Mouse (Mus musculus) lung, postnatal 25 days (tissue): ENCODE measurements at regions not wholly inside any gene's neighbourhood (a gene's known extent, or its start where the extent isn't known, plus 50 kb on each side); places are given as distances from the start of the nearest gene placed in this dataset.

ENCODE experiments used
- DNase-seq: peaks from one replicate; pipeline ENCODE4 v3.0.0; 2022; ENCODE audit warnings: low spot score

- DNase-seq: no peak
Observed at GRCm38 (mm10) chr15:96880066-96880465, 175.7 kb downstream of the Slc38a4 start.

- no peak for DNase-seq
Observed at GRCm38 (mm10) chr15:96878796-96879195, 177.0 kb downstream of the Slc38a4 start.

GRCm38 (mm10) chr15:96877931-96878330, 177.8 kb downstream of the Slc38a4 start:
- no peak for DNase-seq

GRCm38 (mm10) chr15:96877271-96877670, 177.7 kb upstream of the Slc38a2 start:
- DNase-seq: no peak

- no peak for DNase-seq
Observed at GRCm38 (mm10) chr15:96874145-96874544, 174.6 kb upstream of the Slc38a2 start.

GRCm38 (mm10) chr15:96873562-96873961, 174.0 kb upstream of the Slc38a2 start:
- no peak for DNase-seq

GRCm38 (mm10) chr15:96873126-96873525, 173.6 kb upstream of the Slc38a2 start:
- DNase-seq: no peak

GRCm38 (mm10) chr15:96867701-96868100, 168.2 kb upstream of the Slc38a2 start:
- no peak for DNase-seq

GRCm38 (mm10) chr15:96865932-96866331, 166.4 kb upstream of the Slc38a2 start:
- DNase-seq: no peak

- no peak for DNase-seq
Observed at GRCm38 (mm10) chr15:96857709-96858108, 158.2 kb upstream of the Slc38a2 start.

- DNase-seq: no peak
Observed at GRCm38 (mm10) chr15:96851970-96852768, 152.6 kb upstream of the Slc38a2 start.

GRCm38 (mm10) chr15:96848150-96848549, 148.6 kb upstream of the Slc38a2 start:
- DNase-seq: no peak

GRCm38 (mm10) chr15:96845221-96845620, 145.7 kb upstream of the Slc38a2 start:
- DNase-seq: no peak

- no peak for DNase-seq
Observed at GRCm38 (mm10) chr15:96844290-96844689, 144.8 kb upstream of the Slc38a2 start.

GRCm38 (mm10) chr15:96843589-96843988, 144.1 kb upstream of the Slc38a2 start:
- no peak for DNase-seq

GRCm38 (mm10) chr15:96842881-96843280, 143.4 kb upstream of the Slc38a2 start:
- no peak for DNase-seq

GRCm38 (mm10) chr15:96836670-96837069, 137.1 kb upstream of the Slc38a2 start:
- DNase-seq: no peak

- no peak for DNase-seq
Observed at GRCm38 (mm10) chr15:96834862-96835261, 135.3 kb upstream of the Slc38a2 start.

GRCm38 (mm10) chr15:96834162-96834843, 134.8 kb upstream of the Slc38a2 start:
- DNase-seq: no peak

- DNase-seq: no peak
Observed at GRCm38 (mm10) chr15:96832389-96832788, 132.9 kb upstream of the Slc38a2 start.

- DNase-seq: no peak
Observed at GRCm38 (mm10) chr15:96831256-96831655, 131.7 kb upstream of the Slc38a2 start.

GRCm38 (mm10) chr15:96830578-96830977, 131.0 kb upstream of the Slc38a2 start:
- DNase-seq: no peak

GRCm38 (mm10) chr15:96829941-96830340, 130.4 kb upstream of the Slc38a2 start:
- DNase-seq: no peak
